Mouse (Mus musculus) lung, postnatal 0 days (tissue): ENCODE measurements around the gene Rai2.

Experiments used
- CTCF ChIP-seq: IDR thresholded peaks from 2 replicates; pipeline ENCODE4 v1.5.1; 2016; ENCODE audit warnings: antibody characterized with exemption, mild to moderate bottlenecking
- EP300 ChIP-seq: IDR thresholded peaks from 2 replicates; pipeline ENCODE4 v1.6.1; 2016; ENCODE audit warnings: antibody characterized with exemption, mild to moderate bottlenecking, control low read depth

GRCm38 (mm10) chrX:161726257-161726656 is 9.4 kb downstream of the Rai2 start:
- no peak for TF ChIP-seq CTCF
- no peak for TF ChIP-seq EP300
